Mouse (Mus musculus): ENCODE data around the gene Grid1.

Gene Grid1

GRCm38 (mm10) chr14:35244776-35245548 is 425.1 kb downstream of the Grid1 start:
- DNase-seq, result no peak

DNA sequence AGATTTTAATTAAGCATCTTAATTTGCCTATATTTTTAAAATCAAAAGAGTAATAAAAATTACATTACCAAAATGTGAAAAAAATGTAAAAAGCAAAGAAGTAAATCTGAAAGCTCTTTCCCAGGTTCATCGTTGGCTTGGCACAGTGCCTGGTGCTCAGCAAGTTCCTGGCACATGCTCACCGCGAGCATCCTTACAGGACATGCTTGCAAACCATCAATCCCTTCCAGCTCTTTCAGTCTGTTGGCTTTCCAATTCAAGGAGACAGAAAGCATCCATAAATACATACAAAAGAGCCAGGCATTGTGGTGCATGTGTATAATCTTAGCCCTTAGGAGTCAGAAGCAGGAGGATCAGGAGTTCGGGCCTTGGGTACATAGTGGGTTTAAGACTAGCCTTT is 430.5 kb downstream of the Grid1 start:
- peak; percentile 44 for DNase-seq

DNA sequence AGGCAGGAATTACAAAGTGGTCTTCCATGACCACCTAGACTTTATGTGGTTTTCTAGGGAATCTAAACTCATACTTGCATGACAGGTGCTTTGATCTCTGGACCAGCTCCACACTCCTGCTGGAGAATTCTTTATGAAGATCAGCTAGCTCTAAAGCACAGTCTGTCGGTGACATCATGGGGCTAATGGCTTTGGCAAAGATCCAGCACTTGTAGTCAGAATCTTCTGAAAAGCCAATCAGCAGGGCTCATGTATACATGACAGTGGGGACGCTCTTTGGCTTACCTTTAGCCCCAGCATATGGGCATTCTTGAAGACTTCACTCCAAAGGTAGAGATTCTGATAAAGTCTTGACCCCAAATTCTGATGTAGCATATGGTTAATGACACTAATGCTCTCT is 434.6 kb downstream of the Grid1 start:
- no peak for DNase-seq

- DNase-seq, result no peak
Observed at GRCm38 (mm10) chr14:35270260-35270659, 450.4 kb downstream of the Grid1 start.

GRCm38 (mm10) chr14:35309201-35309600 is 489.3 kb downstream of the Grid1 start:
- no peak for DNase-seq

DNA sequence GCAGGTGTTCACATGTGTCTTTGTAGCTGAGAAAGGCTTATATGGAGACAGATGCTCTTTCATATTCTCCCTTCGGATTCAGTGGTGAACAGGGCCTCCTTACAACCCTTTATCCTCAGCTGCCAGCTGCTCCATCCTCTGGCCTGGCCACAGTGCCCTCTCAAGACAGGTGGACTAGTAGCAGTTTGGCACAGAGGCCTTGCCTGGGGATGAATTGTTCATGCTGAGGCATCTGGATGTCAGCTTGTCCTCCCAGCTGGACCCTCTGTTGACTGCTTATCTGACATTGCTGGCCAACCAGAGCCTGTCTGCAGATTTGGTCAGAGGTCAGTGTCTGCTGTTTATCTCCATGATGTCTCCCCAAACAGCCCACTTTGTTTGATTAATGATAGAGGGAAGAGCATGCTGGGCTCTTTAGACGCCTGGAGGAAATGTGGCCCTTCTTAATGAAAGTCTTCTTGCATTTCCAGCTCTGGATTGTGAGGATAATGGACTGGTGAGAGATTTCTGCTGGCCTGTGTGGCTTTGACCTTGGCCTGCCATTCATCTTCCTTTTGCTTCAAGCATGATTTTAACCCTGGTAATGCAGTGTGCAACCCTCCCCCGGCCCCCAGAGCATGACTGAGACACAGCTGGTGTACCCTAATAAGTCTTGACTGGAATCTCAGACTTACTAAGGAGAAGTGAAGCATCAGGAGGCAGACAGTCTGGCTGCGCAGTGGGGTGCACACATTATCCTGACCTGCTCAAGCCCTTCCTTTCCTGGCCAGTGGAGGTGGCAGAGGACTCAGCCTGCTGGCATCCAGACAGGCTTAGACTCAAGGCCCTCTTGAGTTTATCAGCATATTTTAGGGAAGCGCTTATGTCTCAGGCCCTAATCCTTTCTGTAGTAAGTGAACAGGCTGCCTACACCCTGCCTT is 493.7 kb downstream of the Grid1 start:
- DNase-seq, result no peak

DNA sequence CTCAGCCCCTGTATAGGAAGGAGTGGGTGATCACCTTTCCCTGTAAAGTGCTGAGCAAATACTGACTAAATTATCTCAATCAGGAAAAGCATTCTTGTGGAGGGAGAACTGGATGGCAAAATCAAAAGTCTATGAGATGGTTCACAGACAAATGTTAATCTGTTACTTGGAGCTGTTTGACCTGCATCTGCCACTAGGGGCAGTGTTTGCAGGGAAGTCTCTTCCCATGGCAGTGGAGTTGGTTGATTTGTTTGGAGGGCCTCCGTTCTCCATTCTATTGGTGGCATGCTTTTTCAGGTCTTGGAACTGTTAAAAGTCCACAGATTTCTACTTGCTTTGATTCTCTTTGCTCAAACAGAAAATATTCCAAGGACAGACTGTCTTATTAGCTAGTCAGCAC is 506.4 kb downstream of the Grid1 start:
- no peak for DNase-seq

- no peak for DNase-seq
Observed at GRCm38 (mm10) chr14:35336561-35336960, 516.7 kb downstream of the Grid1 start.

- no peak for DNase-seq
Observed at GRCm38 (mm10) chr14:35356011-35356410, 536.1 kb downstream of the Grid1 start.

- no peak for DNase-seq
Observed at GRCm38 (mm10) chr14:35356480-35357085, 536.7 kb downstream of the Grid1 start.

GRCm38 (mm10) chr14:35358136-35358821 is 538.4 kb downstream of the Grid1 start:
- peak; percentile 34 for DNase-seq

- DNase-seq, result no peak
Observed at GRCm38 (mm10) chr14:35365177-35365944, 545.5 kb downstream of the Grid1 start.

DNA sequence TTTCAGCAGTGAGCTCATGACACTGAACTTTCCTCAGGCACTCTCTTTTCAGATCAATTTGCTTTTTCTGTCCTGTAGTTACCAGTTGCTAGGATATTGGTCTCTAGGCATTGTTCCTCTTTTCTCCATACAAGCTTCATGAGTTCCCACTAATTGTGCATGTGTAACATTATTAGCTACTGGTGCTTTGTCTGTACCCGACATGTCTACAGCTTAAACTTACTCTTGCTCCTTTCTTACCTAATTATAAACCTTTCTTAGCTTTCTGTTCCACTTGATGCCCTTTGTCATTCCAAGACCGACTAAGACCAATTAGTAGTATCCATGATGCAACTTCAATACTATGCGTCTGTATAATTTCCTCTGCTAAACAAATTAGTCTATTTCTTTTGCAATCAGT is 554.5 kb downstream of the Grid1 start:
- no peak for DNase-seq

DNA sequence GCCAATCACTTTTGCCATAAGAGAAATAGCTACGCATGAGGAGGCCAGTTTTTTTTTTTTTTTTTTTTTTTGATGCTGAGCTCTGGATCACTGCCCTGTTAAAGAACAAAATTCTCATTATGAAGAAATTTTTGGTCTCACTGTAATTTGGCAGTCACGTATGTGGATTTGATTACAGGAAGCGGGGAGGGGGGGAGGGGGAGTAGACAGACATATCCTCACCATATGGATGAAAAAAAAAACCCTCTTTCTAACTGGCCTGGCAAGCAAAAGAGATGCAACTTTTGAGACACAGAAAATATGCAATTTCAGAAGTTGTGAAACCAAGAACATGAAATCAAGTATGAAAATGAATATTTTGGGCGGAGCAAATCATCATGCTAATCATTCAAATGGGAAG is 573.7 kb downstream of the Grid1 start:
- no peak for DNase-seq

DNA sequence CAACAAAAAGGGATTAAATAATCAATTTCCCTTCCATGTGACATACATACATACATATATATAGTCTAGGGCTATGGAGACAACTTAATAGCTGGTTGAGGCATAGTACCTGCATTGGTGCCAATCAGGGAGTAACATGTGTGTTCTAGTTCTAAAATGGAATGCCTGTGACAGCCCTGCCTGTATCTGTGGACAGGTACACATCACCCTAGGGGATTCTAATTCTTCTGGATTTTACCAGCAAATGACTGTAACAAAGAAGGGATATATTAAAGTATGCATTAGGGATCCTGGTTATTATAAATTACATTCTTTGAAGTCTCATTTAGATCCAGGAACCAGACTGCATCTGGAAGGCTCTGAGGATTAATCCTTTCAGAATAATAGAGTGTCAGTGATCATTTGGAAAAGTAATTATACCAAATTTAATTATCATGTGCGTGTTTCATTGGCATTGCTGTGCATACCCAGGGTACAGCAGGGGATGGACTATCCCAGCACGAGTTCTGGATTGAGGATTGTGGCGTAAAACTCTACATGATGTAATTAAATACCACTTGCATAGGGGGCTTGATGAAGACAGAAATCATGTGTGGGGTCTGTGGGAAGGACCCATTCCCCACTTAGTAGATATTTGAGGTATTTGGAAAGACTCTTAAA is 584.5 kb downstream of the Grid1 start:
- no peak for DNase-seq

- no peak for DNase-seq
Observed at GRCm38 (mm10) chr14:35430259-35430658, 610.4 kb downstream of the Grid1 start.

DNA sequence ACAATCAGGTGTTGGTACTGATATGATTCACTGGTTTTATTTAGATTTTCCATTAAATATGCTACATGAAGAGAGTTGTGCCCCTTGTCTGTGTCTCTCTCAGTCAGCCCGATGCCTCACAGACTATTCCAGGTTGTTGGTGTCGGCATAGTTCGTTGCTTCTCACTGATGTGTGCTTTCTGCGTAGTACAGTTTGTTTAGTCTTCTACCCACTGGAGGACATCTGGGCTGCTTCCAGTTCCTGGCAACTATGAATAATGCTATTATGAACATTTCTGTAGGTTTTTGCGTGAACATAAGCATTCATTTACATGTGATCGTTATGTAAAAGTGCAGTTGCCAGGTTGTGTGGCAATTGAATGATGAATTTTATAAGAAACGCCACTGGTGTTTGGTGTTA is 633.8 kb downstream of the Grid1 start:
- no peak for DNase-seq

GRCm38 (mm10) chr14:35468254-35468653 is 648.3 kb downstream of the Grid1 start:
- DNase-seq, result no peak

GRCm38 (mm10) chr14:35486017-35486416 is 666.1 kb downstream of the Grid1 start:
- DNase-seq, result no peak

DNA sequence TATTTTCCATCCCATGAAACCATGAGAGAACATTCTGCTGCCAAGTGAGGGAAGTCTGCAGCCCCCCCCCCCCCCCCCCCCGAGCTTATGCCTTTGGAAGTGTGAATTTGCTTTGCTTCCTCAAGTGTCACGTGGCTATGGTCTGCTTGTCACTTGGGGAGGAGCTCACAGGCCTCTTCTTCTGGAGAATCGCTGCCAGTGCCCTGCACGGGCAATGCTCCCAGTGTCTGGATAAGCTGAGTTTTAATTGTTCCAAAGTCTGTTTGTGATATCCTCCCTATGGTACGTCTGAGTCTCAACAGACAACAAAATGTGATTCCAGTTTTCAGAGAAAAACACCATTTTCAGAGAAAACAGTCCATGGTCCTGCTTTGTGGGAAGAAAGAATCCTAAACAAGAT is 682.4 kb downstream of the Grid1 start:
- no peak for DNase-seq

GRCm38 (mm10) chr14:35519402-35519801 is 699.5 kb downstream of the Grid1 start:
- no peak for DNase-seq

GRCm38 (mm10) chr14:35538835-35539234 is 718.9 kb downstream of the Grid1 start:
- DNase-seq, result no peak

Measured in cerebellum, adult 11-12 months (tissue).